ENCODE assay signal across 8 mouse cellular contexts in the genomic region with DNA sequence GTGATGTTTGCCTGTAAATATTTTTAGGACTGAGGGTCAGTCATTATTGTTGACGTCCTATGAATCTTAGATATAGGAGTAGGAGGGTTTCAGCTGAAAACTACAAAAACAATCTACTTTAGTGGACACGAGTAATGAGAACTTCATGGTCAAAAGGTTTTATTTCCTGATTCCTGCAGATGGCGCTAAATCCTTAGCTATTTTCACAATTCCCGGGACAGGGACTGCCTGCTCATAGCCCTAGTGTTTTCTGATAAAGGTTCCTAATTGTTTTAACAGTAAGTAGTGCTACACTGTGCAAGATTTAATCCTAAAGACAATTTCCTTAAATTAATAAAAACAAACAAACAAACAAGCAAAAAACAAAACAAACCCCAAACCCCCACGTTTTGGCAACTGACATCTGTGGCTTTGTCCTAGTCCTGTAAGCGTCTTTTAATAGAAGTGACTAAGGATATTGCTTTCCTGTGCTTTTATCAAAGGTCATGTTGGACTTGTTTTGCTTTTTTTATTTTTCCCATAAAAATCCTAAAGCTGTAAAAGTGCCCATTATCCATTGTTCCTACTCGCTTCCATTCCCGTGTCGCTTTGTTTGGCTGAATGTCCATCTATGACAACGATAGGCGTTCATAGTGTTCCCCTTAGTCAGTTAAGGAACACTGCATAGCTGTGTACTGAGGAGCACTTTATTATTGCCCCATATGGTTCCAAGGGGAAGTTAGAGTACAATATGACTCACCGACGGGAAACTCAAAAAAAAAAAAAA. TPM values are rescaled to one million over a fixed set of nuclear protein-coding genes. Genes with fewer than 3 reads are reported as not detected.
A peak's percentile ranks its signal among the peaks of the same experiment; 100 is the strongest.
DNase-seq lines count a peak whose midpoint lies in the region; ATAC-seq and TF ChIP-seq lines count a peak whose summit lies in the region.

No protein-coding gene starts in this region.

- peak; percentile 82 for DNase-seq in gastrocnemius, adult 18-20 months (ENCODE audit: low spot score)
- DNase-seq in gastrocnemius, postnatal 10 days: no peak
- peak; percentile 36 for DNase-seq in ES-E14 (ENCODE audit: low read depth, low spot score)
- peak; percentile 25 to 34 for DNase-seq in layer of hippocampus, adult 8-10 months (ENCODE audit: low spot score in 2 of 2)
- no peak for DNase-seq in spleen, postnatal 4 days (ENCODE audit: low spot score in 2 of 2)

- H3K4me3 ChIP-seq in ES-E14 (ENCODE audit: insufficient read depth in 1 of 2, low read depth in 1 of 2, low read length in 2 of 2, poor library complexity in 1 of 2, severe bottlenecking in 1 of 2): no peak overlapping the region
- H3K4me3 ChIP-seq in heart, embryonic 16.5 days (ENCODE audit: low read length): peak overlapping the region; percentile 3; the same call in 1 of the 2 replicates

- H3K27me3 ChIP-seq in heart, embryonic 16.5 days (ENCODE audit: control insufficient read depth, insufficient read depth, low read length): no peaks in the 10 kb centered on the region

- ATAC-seq in common myeloid progenitor, adult 5-6 weeks (replicated peaks; ENCODE audit: low read depth, poor library complexity, severe bottlenecking): peak; percentile 92
- 0 out of 2 replicates have a peak, but pooled peaks have one; percentile 55 for ATAC-seq in heart, embryonic 16.5 days (replicated peaks; ENCODE audit: extremely low read depth, insufficient read depth, low FRiP score)
- ATAC-seq in megakaryocyte-erythroid progenitor cell, adult 5-6 weeks (replicated peaks; ENCODE audit: low FRiP score, low TSS enrichment, poor library complexity, severe bottlenecking): peak; percentile 78; the same call in 1 of the 2 replicates

- WGBS in heart, embryonic 16.5 days: 35% methylated on average over 13 of the region's 13 CpGs

- H3K4me2 ChIP-seq in heart, embryonic 16.5 days (ENCODE audit: low read depth, low read length): peak overlapping the region; percentile 52

- H3K9me3 ChIP-seq in ES-E14 (ENCODE audit: control insufficient read depth, insufficient read depth, low read depth, low read length): no peaks in the 10 kb centered on the region
- no peaks in the 10 kb centered on the region for H3K9me3 ChIP-seq in heart, embryonic 16.5 days (replicated peaks; ENCODE audit: control insufficient read depth, low read length)

- H3K36me3 ChIP-seq in ES-E14 (ENCODE audit: control insufficient read depth, insufficient read depth, low read length, poor library complexity, severe bottlenecking): no peaks in the 10 kb centered on the region
- no peaks in the 10 kb centered on the region for H3K36me3 ChIP-seq in heart, embryonic 16.5 days (ENCODE audit: control insufficient read depth, insufficient read depth)

- in situ Hi-C loops in ES-E14 (cut with MboI; ENCODE audit: low sequenced_read_pairs in 2 of 2, unreplicated experiment in 2 of 2): loop anchor here in 1 of 2 experiments (10.0 to 25.0 kb wide), 2 partner anchors 1625 to 1802 kb away; no protein-coding TSS in a partner anchor

- no peak overlapping the region for H3K9ac ChIP-seq in ES-E14 (ENCODE audit: insufficient read depth, low read depth, low read length, poor library complexity, severe bottlenecking)
- H3K9ac ChIP-seq in heart, embryonic 16.5 days (ENCODE audit: low read length): no peak overlapping the region

- no peaks in the 10 kb centered on the region for H3K4me1 ChIP-seq in ES-E14 (ENCODE audit: control insufficient read depth in 2 of 2, insufficient read depth in 2 of 2, low read length in 2 of 2, poor library complexity in 1 of 2)
- H3K4me1 ChIP-seq in heart, embryonic 16.5 days (ENCODE audit: control insufficient read depth, insufficient read depth, low read length): no peaks in the 10 kb centered on the region

- H3K27ac ChIP-seq in ES-E14 (ENCODE audit: insufficient read depth, low read depth, low read length, poor library complexity, severe bottlenecking): no peak overlapping the region
- peak overlapping the region; percentile 18; the same call in 1 of the 2 replicates for H3K27ac ChIP-seq in heart, embryonic 16.5 days (ENCODE audit: low read length)

TF ChIP-seq in ES-E14, 5 proteins besides CTCF, POLR2A, EP300 and RAD21:
- TF ChIP-seq ZC3H11A (IDR thresholded peaks at IDR 0.05; ENCODE audit: borderline replicate concordance, low read depth, low read length) (peak; percentile 48; the same call in 1 of the 2 replicates), HCFC1 (IDR thresholded peaks at IDR 0.05; ENCODE audit: borderline replicate concordance, insufficient read depth, low read length) (no peak)

RNA-seq across cellular contexts. Expression of gene Akr1e1, which starts 53.5 kb away (rescaled TPM):
- total RNA-seq in gastrocnemius, adult 18-20 months (2021): 10 to 100 TPM; 12.0 to 15.8 TPM
- total RNA-seq in gastrocnemius, postnatal 10 days (2021): 10 to 100 TPM; 13.7 to 16.1 TPM
- 5.5 and 7.3 TPM in 2 replicates for total RNA-seq in ES-E14 (2012; rRNA removed)
- 15.5 and 25.6 TPM in 2 replicates for total RNA-seq in common myeloid progenitor, adult 5-6 weeks (2017)
- polyA plus RNA-seq in heart, embryonic 16.5 days (2015; fragmentation: Nextera tagmentation; extraction: Ambion mirVana): 42.2 and 47.6 TPM in 2 replicates
- 10 to 100 TPM; 19.9 to 27.3 (median 24.5) TPM for total RNA-seq in layer of hippocampus, adult 8-10 months (2022)
- total RNA-seq in megakaryocyte-erythroid progenitor cell, adult 5-6 weeks (2014; fragmentation: Nextera tagmentation): 18.1 and 44.8 TPM in 2 replicates
- 11.5 and 13.7 TPM in 2 replicates for total RNA-seq in megakaryocyte-erythroid progenitor cell, adult 5-6 weeks (2017)

Comparison
In these comparisons a context has a peak if more than half of its experiments do, and no peak if none do; other contexts are left out.
1. DNase-seq: peak in gastrocnemius, adult 18-20 months (single experiment), ES-E14 (single experiment) and layer of hippocampus, adult 8-10 months (2 of 2); none in gastrocnemius, postnatal 10 days (single experiment) and spleen, postnatal 4 days (0 of 2).
2. Peak in every context shown above with its lines, with median percentiles within 50 percentile points of each other: ATAC-seq.